Mouse (Mus musculus) small intestine, adult 2 months (tissue): ENCODE measurements around the gene Klhl22. TPM values are rescaled to one million over a fixed set of nuclear protein-coding genes. Genes with fewer than 3 reads are reported as not detected.

ENCODE experiments used
- H3K27ac ChIP-seq: fragments of 200-500 bp; 2 replicates; pipeline ENCODE4 v1.5.1; 2012; ENCODE audit warnings: low read depth, low read length, control low read depth, inconsistent platforms; ENCODE audit not compliant: insufficient read depth
- H3K27me3 ChIP-seq: fragments of 200-500 bp; 2 replicates; pipeline ENCODE4 v1.6.1; 2012; ENCODE audit warnings: mild to moderate bottlenecking, moderate library complexity, low read length, inconsistent platforms; ENCODE audit not compliant: control insufficient read depth, insufficient read depth
- H3K36me3 ChIP-seq: fragments of 200-500 bp; 2 replicates; pipeline ENCODE4 v1.6.1; 2012; ENCODE audit warnings: mild to moderate bottlenecking, low read length, control low read depth, inconsistent platforms; ENCODE audit not compliant: control insufficient read depth, insufficient read depth
- H3K4me1 ChIP-seq: fragments of 200-500 bp; 2 replicates; pipeline ENCODE4 v1.6.1; 2012; ENCODE audit warnings: low read length, inconsistent platforms, mixed read lengths; ENCODE audit not compliant: control insufficient read depth, insufficient read depth, insufficient read length
- H3K4me3 ChIP-seq: fragments of 200-500 bp; 2 replicates; pipeline ENCODE4 v1.5.1; 2012; ENCODE audit warnings: low read depth, mild to moderate bottlenecking, control low read depth, inconsistent platforms, low read length, moderate library complexity
- CTCF ChIP-seq: fragments of 200-500 bp; IDR thresholded peaks from 2 replicates; pipeline ENCODE4 v1.5.1; 2012; ENCODE audit warnings: low read depth, mild to moderate bottlenecking, control low read depth, inconsistent platforms, low read length, moderate library complexity, mixed read lengths; ENCODE audit not compliant: insufficient replicate concordance, insufficient read length; ENCODE audit errors: extremely low read depth
- POLR2A ChIP-seq: fragments of 200-500 bp; IDR thresholded peaks from 2 replicates; pipeline ENCODE4 v1.6.1; 2012; ENCODE audit warnings: low read depth, mild to moderate bottlenecking, control low read depth, inconsistent platforms, low read length, moderate library complexity
- WGBS: fragments of 180-500 bp; shearing (Covaris S2); methylation state at CpG from one replicate; pipeline ENCODE4 v1.1.7; 2018; 5-methylcytosine and 5-hydroxymethylcytosine counted together
- polyA plus RNA-seq: library from polyadenylated mRNA; depleted of rRNA; stranded (reverse); fragments of >200 nt; gene quantifications from 2 replicates; pipeline ENCODE4 v1.2.3, GENCODE M21; 2012

Klhl22 gene
- polyA plus RNA-seq, 1 experiment = 60.9 TPM

- no peak overlapping the region for H3K4me3 ChIP-seq
- no peaks in the 10 kb centered on the region for H3K36me3 ChIP-seq
- H3K27ac ChIP-seq = no peak overlapping the region
- H3K4me1 ChIP-seq = no peaks in the 10 kb centered on the region
- H3K27me3 ChIP-seq = peaks cover 8% of the 10 kb centered on the region
- 49% methylated on average over 4 of the region's 4 CpGs for WGBS
- TF ChIP-seq POLR2A (no peak), CTCF (no peak)
Measured at GRCm38 (mm10) chr16:17736156-17736555, 23.3 kb upstream of the Klhl22 start.

GRCm38 (mm10) chr16:17740080-17740479 is 19.3 kb upstream of the Klhl22 start:
- Histone ChIP-seq H3K4me1 (peaks cover 4% of the 10 kb centered on the region; the same call in 1 of the 2 replicates), H3K36me3 (no peaks in the 10 kb centered on the region), H3K27me3 (no peaks in the 10 kb centered on the region), H3K27ac (no peak overlapping the region), H3K4me3 (no peak overlapping the region)
- TF ChIP-seq POLR2A = no peak
- no peak for TF ChIP-seq CTCF
- 78% methylated on average over 4 of the region's 4 CpGs for WGBS

- TF ChIP-seq CTCF = no peak
- no peak for TF ChIP-seq POLR2A
- Histone ChIP-seq H3K27ac (no peak overlapping the region), H3K4me3 (no peak overlapping the region), H3K27me3 (no peaks in the 10 kb centered on the region), H3K4me1 (peaks cover 4% of the 10 kb centered on the region; the same call in 1 of the 2 replicates), H3K36me3 (no peaks in the 10 kb centered on the region)
- WGBS = 24% methylated on average over 1 of the region's 1 CpGs
Measured at GRCm38 (mm10) chr16:17742810-17743209, 16.6 kb upstream of the Klhl22 start.

- no peak overlapping the region for H3K27ac ChIP-seq
- TF ChIP-seq CTCF = peak; percentile 50; the same call in 1 of the 2 replicates
- no peak for TF ChIP-seq POLR2A
- H3K4me3 ChIP-seq = no peak overlapping the region
- H3K36me3 ChIP-seq = no peaks in the 10 kb centered on the region
- WGBS = 20% methylated on average over 4 of the region's 4 CpGs
- H3K27me3 ChIP-seq = no peaks in the 10 kb centered on the region
- H3K4me1 ChIP-seq = peaks cover 4% of the 10 kb centered on the region; the same call in 1 of the 2 replicates
Measured at GRCm38 (mm10) chr16:17743279-17743678, 16.1 kb upstream of the Klhl22 start.

GRCm38 (mm10) chr16:17744536-17744935 is 14.9 kb upstream of the Klhl22 start:
- peak; percentile 89; the same call in 1 of the 2 replicates for TF ChIP-seq CTCF
- no peak for TF ChIP-seq POLR2A
- Histone ChIP-seq H3K4me3 (no peak overlapping the region), H3K27me3 (no peaks in the 10 kb centered on the region), H3K4me1 (peaks cover 6% of the 10 kb centered on the region; the same call in 1 of the 2 replicates), H3K27ac (no peak overlapping the region), H3K36me3 (no peaks in the 10 kb centered on the region)
- 53% methylated on average over 1 of the region's 1 CpGs for WGBS

- TF ChIP-seq CTCF = no peak
- no peak for TF ChIP-seq POLR2A
- Histone ChIP-seq H3K4me1 (peaks cover 7% of the 10 kb centered on the region; the same call in 1 of the 2 replicates), H3K36me3 (no peaks in the 10 kb centered on the region), H3K27ac (no peak overlapping the region), H3K27me3 (no peaks in the 10 kb centered on the region), H3K4me3 (no peak overlapping the region)
- WGBS = 54% methylated on average over 2 of the region's 2 CpGs
Measured at GRCm38 (mm10) chr16:17745067-17745466, 14.4 kb upstream of the Klhl22 start.

- 17% methylated on average over 3 of the region's 3 CpGs for WGBS
Measured at GRCm38 (mm10) chr16:17753001-17753400, 6.4 kb upstream of the Klhl22 start.

More at GRCm38 (mm10) chr16:17753001-17753400, 6.4 kb upstream of the Klhl22 start:
- Histone ChIP-seq H3K4me1 (peaks cover 6% of the 10 kb centered on the region; the same call in 1 of the 2 replicates), H3K4me3 (no peak overlapping the region), H3K27me3 (no peaks in the 10 kb centered on the region), H3K27ac (no peak overlapping the region), H3K36me3 (no peaks in the 10 kb centered on the region)
- TF ChIP-seq CTCF (no peak), POLR2A (no peak)
